Mouse (Mus musculus) left cerebral cortex, adult 8-10 months (tissue): Measurements from ENCODE around the gene Slc25a10. TPM values are rescaled to one million over a fixed set of nuclear protein-coding genes. Genes with fewer than 3 reads are reported as not detected.

Experiments used
- DNase-seq, 2 experiments: peaks; one replicate each; pipeline ENCODE4 v3.0.0; 2022; ENCODE audit warnings: low spot score in 2 of 2
- total RNA-seq, 4 experiments: library from RNA; stranded (reverse); gene quantifications; 2 replicates each; pipeline ENCODE4 v1.2.4; 2022

Gene Slc25a10
- total RNA-seq, 4 experiments from 2014 or later, result 21.2 to 25.8 (median 24.0) TPM

- DNase-seq, result peak; percentile 83 to 85
Observed at GRCm38 (mm10) chr11:120484265-120484981, 7.2 kb upstream of the Slc25a10 start, which contains the start of gene Mrpl12. TSS of gene Mrpl12 (plus strand) at chr11:120484613.

GRCm38 (mm10) chr11:120485251-120485650 is 6.4 kb upstream of the Slc25a10 start:
- no peak for DNase-seq

GRCm38 (mm10) chr11:120488516-120488915 is 3.1 kb upstream of the Slc25a10 start:
- DNase-seq, result no peak

- DNase-seq, result peak in 1 of 2 experiments; percentile 33
Observed at GRCm38 (mm10) chr11:120489054-120489761, 2.4 kb upstream of the Slc25a10 start.

GRCm38 (mm10) chr11:120490291-120491046 is 1.2 kb upstream of the Slc25a10 start:
- no peak for DNase-seq

- DNase-seq, result no peak
Observed at GRCm38 (mm10) chr11:120492024-120492877, 611 bp downstream of the Slc25a10 start.

GRCm38 (mm10) chr11:120492878-120493203 is 1.2 kb downstream of the Slc25a10 start:
- DNase-seq, result no peak

- DNase-seq, result no peak
Observed at GRCm38 (mm10) chr11:120493351-120493750, 1.7 kb downstream of the Slc25a10 start.

GRCm38 (mm10) chr11:120493911-120494310 is 2.3 kb downstream of the Slc25a10 start:
- DNase-seq, result no peak

GRCm38 (mm10) chr11:120497436-120497835 is 5.8 kb downstream of the Slc25a10 start:
- no peak for DNase-seq

- DNase-seq, result no peak
Observed at GRCm38 (mm10) chr11:120498226-120498625, 6.6 kb downstream of the Slc25a10 start.

GRCm38 (mm10) chr11:120498891-120499290 is 7.3 kb downstream of the Slc25a10 start:
- no peak for DNase-seq

GRCm38 (mm10) chr11:120499894-120500293 is 8.3 kb downstream of the Slc25a10 start:
- DNase-seq, result no peak

- DNase-seq, result no peak
Observed at GRCm38 (mm10) chr11:120500357-120500756, 8.7 kb downstream of the Slc25a10 start.

GRCm38 (mm10) chr11:120501018-120501417 is 9.4 kb downstream of the Slc25a10 start:
- no peak for DNase-seq

GRCm38 (mm10) chr11:120501701-120502100 is 10.1 kb downstream of the Slc25a10 start:
- no peak for DNase-seq

- DNase-seq, result no peak
Observed at GRCm38 (mm10) chr11:120505661-120506060, 14.0 kb downstream of the Slc25a10 start.

GRCm38 (mm10) chr11:120506899-120507298 is 15.3 kb downstream of the Slc25a10 start:
- no peak for DNase-seq

GRCm38 (mm10) chr11:120507611-120508289 is 16.1 kb downstream of the Slc25a10 start:
- DNase-seq, result no peak

GRCm38 (mm10) chr11:120508290-120508870 is 16.7 kb downstream of the Slc25a10 start:
- DNase-seq, result no peak
